Mouse (Mus musculus): ENCODE measurements around the gene Epas1.

DNA sequence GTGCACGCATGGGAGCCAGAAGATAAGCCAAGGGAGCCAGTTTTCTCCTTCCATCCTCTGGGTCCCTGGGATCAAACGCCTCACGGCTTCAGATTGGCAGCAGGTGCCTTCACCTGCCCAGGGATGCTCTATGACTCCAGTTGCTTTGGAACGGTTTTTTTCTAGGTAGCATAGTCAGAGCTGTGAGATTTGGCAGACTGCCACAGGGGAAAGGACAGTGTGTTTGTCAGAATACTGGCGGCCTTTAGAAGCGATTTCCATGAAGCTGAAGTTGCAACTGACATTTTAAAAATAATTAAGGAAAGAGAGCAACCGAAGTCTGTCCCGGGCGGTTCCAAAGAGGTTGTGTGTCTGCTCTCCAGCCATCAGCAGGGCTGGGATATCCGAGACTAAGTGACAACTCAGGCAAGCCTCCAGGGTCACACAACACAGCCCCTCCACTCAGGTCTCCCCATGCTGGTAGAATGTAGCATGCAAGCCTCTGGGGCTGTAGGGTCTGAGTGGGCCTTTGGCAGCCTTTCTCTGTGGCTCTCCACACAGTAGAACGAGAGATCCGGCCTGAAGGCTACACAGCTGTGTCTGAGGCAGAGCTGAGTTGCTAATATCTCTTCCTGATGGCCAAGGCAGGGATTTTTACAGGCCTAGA, 28.4 kb downstream of the Epas1 start:
- TF ChIP-seq POLR2A (IDR thresholded peaks at IDR 0.05; ENCODE audit: low read depth, low read length): no peak
- TF ChIP-seq CTCF (IDR thresholded peaks at IDR 0.05; ENCODE audit: borderline replicate concordance, insufficient read depth, low read length): no peak

All from embryonic fibroblast, embryonic 13.5 days (primary cell).